Mouse (Mus musculus) hindbrain, embryonic 12.5 days (tissue): ENCODE measurements around the gene Npepl1. TPM values are rescaled to one million over a fixed set of nuclear protein-coding genes. Genes with fewer than 3 reads are reported as not detected.

Experiments used
- ATAC-seq: fragments of 200-750 bp; cut with Nextera tagmentation; 2 replicates; pipeline ENCODE4 v1.8.0; 2017; ENCODE audit warnings: moderate TSS enrichment; ENCODE audit not compliant: low FRiP score
- H3K27ac ChIP-seq: fragments of 300-500 bp; sonication (generic); 2 replicates; pipeline ENCODE4 v1.5.1; 2016; ENCODE audit warnings: mild to moderate bottlenecking
- H3K27me3 ChIP-seq: fragments of 300-500 bp; sonication (generic); 2 replicates; pipeline ENCODE4 v1.6.1; 2016; ENCODE audit warnings: mild to moderate bottlenecking
- H3K36me3 ChIP-seq: fragments of 300-500 bp; sonication (generic); 2 replicates; pipeline ENCODE4 v1.6.1; 2016; ENCODE audit warnings: mild to moderate bottlenecking
- H3K4me1 ChIP-seq: fragments of 300-500 bp; sonication (generic); 2 replicates; pipeline ENCODE4 v1.6.1; 2016
- H3K4me2 ChIP-seq: fragments of 300-500 bp; sonication (generic); replicated peaks from 2 replicates; pipeline ENCODE4 v1.6.1; 2016; ENCODE audit warnings: mild to moderate bottlenecking
- H3K4me3 ChIP-seq: fragments of 300-500 bp; sonication (generic); 2 replicates; pipeline ENCODE4 v1.5.1; 2016; ENCODE audit warnings: mild to moderate bottlenecking
- H3K9ac ChIP-seq: fragments of 300-500 bp; sonication (generic); 2 replicates; pipeline ENCODE4 v1.6.1; 2016; ENCODE audit warnings: mild to moderate bottlenecking, moderate library complexity
- H3K9me3 ChIP-seq: fragments of 300-500 bp; sonication (generic); replicated peaks from 2 replicates; pipeline ENCODE4 v1.6.1; 2016; ENCODE audit warnings: mild to moderate bottlenecking
- WGBS: fragments of 180-500 bp; shearing (Covaris S2); methylation state at CpG from one replicate; pipeline ENCODE4 v1.1.7; 2016; 5-methylcytosine and 5-hydroxymethylcytosine counted together
- polyA plus RNA-seq: library from polyadenylated mRNA; unstranded; fragments of >200 nt; fragmentation: Nextera tagmentation; extraction: Ambion mirVana; gene quantifications from 2 replicates; pipeline ENCODE4 v1.2.1, GENCODE M21; 2016

The Npepl1 gene
- polyA plus RNA-seq: 27.0 and 29.0 TPM in 2 replicates

DNA sequence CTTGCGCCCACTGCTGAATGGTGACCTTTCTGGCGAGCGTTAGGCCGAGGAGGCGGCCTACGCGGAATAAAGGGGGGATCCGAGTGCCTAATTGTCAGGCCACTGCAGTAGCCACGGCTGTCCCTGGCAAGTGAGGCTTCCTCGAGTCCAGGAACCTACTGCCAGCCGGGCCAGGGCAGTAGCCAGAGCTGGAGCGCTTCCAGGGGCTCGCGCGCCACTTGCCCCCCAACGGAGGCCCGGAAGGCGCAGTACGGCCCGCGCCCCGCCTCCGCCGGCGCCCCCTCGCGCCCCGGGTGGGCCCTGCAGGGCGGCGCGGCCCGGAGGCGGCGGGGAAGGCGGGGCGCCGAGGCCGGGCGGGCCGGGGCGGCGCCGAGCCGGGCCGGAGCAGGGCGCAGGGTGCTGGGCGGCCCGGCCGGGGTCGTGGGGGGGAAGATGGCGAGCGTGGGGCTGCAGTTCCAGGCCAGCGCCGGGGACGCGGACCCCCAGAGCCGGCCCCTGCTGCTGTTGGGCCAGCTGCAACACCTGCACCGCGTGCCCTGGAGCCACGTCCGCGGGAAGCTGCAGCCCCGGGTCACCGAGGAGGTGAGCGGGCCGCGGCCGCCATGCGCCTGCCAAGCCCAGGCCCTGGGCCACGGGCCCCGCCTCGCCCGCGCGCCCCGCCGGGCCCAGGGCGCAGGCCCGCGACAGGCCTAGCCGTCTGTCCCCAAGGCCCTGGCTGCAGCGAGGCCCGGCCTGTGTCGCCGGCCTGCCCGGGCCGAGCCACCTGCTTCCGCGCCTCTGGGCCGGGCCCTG, at the start of gene Npepl1:
Npepl1 (plus strand) TSS at position 359 of the 792 bp plus-strand sequence.
- Histone ChIP-seq H3K9ac (peak within 1 kb of the TSS; percentile 79), H3K4me3 (peak within 1 kb of the TSS; percentile 47), H3K27ac (peak within 1 kb of the TSS; percentile 46; the same call in 1 of the 2 replicates), H3K36me3 (peaks cover 7% of the 10 kb centered on the region; the same call in 1 of the 2 replicates), H3K27me3 (no peaks in the 10 kb centered on the region; the same call in 1 of the 2 replicates), H3K4me2 (peak within 1 kb of the TSS; percentile 73), H3K9me3 (no peaks in the 10 kb centered on the region), H3K4me1 (peaks cover 20% of the 10 kb centered on the region)
- ATAC-seq: peak; percentile 87
- 2% methylated on average over 77 of the region's 90 CpGs for WGBS

DNA sequence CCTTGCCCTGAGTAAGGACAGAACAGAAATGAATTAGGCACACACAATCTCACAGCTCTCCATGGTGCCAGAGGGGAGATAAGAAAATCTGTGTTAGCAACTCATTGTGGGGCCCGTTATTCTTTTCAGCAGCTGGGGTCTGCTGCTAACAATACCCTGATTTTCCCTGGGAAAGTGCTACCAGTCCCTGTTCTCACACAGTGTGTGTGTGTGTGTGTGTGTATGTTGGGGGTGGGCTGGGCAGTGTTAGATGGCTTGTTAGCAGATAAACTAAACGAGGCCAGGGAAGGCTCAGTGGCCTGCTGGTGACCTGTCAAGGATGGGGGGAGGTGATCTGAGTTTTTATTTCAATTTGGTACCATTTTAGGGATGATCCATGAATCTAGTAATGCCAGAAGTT, 48.9 kb upstream of the Npepl1 start:
- Histone ChIP-seq H3K27ac (peak overlapping the region; percentile 12; the same call in 1 of the 2 replicates), H3K27me3 (no peaks in the 10 kb centered on the region), H3K4me3 (no peak overlapping the region), H3K9ac (no peak overlapping the region), H3K4me1 (peaks cover 3% of the 10 kb centered on the region), H3K4me2 (no peak overlapping the region), H3K36me3 (no peaks in the 10 kb centered on the region), H3K9me3 (0 out of 2 replicates have a peak, but pooled peaks cover 3% of the 10 kb centered on the region)
- WGBS: 9% methylated on average over 2 of the region's 2 CpGs
- peak; percentile 67; the same call in 1 of the 2 replicates for ATAC-seq

DNA sequence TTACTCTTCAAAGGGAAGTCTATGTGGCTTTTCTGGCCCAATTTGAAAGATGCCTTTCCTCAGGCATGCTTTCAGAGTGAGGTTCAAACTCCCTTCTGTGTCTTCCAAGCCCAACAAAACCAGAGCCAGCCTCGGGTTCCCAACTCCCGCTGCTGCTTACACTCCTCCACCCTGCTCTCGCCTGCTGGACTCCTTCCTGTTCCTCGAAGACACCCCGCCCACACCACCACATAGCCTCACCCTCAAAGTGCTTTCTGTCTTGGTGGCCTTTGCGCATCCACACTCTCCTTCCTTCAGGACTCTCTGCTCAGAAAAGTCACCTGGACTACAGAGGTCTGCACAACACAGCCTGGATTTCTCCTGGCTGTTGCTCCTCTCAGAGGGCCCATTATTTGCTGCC, 47.1 kb upstream of the Npepl1 start:
- Histone ChIP-seq H3K4me2 (no peak overlapping the region), H3K27ac (peak overlapping the region; percentile 12; the same call in 1 of the 2 replicates), H3K4me1 (peaks cover 3% of the 10 kb centered on the region), H3K27me3 (no peaks in the 10 kb centered on the region), H3K4me3 (no peak overlapping the region), H3K9me3 (no peaks in the 10 kb centered on the region), H3K9ac (no peak overlapping the region), H3K36me3 (no peaks in the 10 kb centered on the region)
- 77% methylated on average over 6 of the region's 6 CpGs for WGBS
- no peak for ATAC-seq

DNA sequence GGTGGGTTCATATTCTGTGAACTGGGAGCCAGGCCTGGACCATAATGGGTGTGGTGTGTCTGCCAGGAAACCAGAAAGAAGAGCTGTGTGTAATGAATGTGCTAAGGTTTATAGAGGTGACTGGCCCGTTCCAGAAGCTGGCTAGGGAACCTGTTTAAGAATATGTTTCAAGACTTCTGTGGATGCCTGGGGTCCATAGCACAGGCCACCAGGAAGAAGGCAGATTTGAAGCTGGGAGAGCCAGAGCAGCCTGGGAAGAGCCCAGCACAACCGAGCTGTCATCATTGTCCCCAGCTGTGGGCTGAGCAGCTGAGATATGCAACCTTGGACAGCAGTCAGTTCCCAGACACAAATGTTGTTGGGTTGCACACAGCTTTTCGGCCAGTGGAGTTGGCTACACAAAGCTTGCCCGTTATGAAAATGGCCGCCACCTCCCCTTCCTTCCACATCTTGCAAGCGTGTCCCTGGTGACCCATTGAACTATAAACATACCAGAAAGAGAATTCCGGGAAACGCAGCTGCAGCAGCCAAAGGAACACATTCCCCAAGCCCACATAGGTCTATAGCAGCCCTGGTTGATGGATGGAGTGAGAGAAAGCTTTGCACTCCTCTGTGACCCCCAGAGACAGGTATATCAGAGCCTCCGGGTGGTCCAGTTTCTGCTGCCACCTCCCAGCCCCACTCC, 46.5 kb upstream of the Npepl1 start:
- ATAC-seq: no peak
- WGBS: 71% methylated on average over 9 of the region's 9 CpGs

DNA sequence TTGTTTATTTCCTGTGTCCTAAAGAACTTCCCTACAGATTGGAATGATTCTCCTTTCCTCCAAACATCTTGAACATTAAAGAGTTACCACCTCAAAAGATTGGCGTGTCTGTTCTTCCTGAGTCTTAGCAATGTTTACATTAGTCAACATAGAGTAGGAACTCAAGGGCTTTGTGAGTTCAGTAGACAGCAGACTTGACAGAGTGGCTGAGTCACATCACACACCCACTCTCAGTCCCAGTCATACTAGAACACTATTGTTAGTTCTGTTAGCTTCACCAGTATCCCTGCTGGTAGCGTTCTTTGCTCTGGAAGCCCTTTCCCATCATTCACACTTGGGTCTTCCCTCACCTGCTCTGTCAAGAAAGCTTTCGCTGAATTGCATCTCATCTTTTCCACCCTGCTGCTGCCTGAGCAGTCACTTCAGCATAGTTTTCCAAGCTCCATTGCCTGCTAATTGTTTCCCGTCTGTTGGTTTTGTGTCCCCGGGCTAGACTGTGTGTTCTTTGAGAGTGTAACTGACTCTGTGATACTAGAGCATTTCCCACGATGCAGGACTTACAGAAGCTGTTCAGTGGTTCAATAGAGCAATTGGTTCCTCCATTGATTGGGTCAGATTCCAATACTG, 42.2 kb upstream of the Npepl1 start:
- Histone ChIP-seq H3K9me3 (no peaks in the 10 kb centered on the region), H3K36me3 (no peaks in the 10 kb centered on the region), H3K4me2 (no peak overlapping the region), H3K9ac (no peak overlapping the region), H3K27me3 (peaks cover 2% of the 10 kb centered on the region; the same call in 1 of the 2 replicates), H3K27ac (no peak overlapping the region), H3K4me1 (peaks cover 2% of the 10 kb centered on the region; the same call in 1 of the 2 replicates), H3K4me3 (no peak overlapping the region)
- ATAC-seq: no peak
- 76% methylated on average over 6 of the region's 6 CpGs for WGBS

More for the DNA sequence above, 46.5 kb upstream of the Npepl1 start:
- no peaks in the 10 kb centered on the region for H3K9me3 ChIP-seq
- H3K4me1 ChIP-seq: peaks cover 3% of the 10 kb centered on the region
- no peak overlapping the region for H3K9ac ChIP-seq
- H3K27me3 ChIP-seq: no peaks in the 10 kb centered on the region
- no peaks in the 10 kb centered on the region for H3K36me3 ChIP-seq
- no peak overlapping the region for H3K4me3 ChIP-seq
- H3K27ac ChIP-seq: peak overlapping the region; percentile 12; the same call in 1 of the 2 replicates
- H3K4me2 ChIP-seq: no peak overlapping the region

DNA sequence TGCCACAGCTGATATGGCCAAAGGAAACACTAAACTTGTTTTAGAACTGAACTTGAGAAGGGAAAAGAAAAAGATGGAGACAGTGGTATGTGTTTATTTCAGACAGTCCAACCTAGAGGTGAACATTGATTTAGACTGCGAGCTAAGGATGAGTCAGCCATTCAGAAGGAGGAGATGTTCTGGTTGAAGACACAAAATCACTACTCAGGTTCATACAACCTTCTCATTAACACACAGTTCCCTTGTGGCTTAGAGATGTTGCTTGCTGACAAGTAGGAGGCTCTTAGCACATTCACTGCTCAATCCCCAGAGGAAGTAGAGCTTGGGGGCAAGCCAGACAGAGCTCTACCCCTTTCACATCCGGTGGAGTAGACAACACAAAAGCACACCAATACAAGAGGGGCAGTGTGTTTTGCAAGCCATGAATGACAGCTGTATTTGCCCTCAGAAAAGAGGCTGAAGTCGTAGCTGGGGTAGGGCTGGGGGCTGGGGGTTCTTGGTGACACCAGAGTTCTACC, 40.6 kb upstream of the Npepl1 start:
- Histone ChIP-seq H3K36me3 (no peaks in the 10 kb centered on the region), H3K27ac (no peak overlapping the region), H3K9me3 (no peaks in the 10 kb centered on the region), H3K4me2 (no peak overlapping the region), H3K27me3 (peaks cover 2% of the 10 kb centered on the region; the same call in 1 of the 2 replicates), H3K9ac (no peak overlapping the region), H3K4me3 (no peak overlapping the region), H3K4me1 (peaks cover 11% of the 10 kb centered on the region)
- 72% methylated on average over 3 of the region's 3 CpGs for WGBS
- ATAC-seq: no peak

DNA sequence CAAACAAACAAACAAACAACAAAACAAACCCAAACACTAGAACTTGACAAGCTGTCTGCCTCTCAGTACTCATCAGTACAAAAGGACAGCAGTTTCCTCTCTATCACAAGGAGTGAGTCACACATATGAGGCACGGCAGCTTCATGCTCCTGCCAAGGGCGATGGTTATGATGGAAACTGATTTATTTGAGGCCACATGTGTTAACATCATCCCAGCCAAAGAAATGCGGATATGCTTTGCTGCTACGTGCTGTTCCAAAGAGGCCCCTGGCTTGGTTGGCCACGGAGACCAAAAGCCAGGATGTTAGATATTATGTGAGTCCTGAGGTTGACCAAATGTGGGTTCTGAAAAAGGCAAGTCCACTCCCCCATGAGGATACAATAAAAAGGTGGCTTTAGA, 38.7 kb upstream of the Npepl1 start:
- Histone ChIP-seq H3K27me3 (peaks cover 2% of the 10 kb centered on the region; the same call in 1 of the 2 replicates), H3K9ac (no peak overlapping the region), H3K36me3 (no peaks in the 10 kb centered on the region), H3K9me3 (no peaks in the 10 kb centered on the region), H3K4me1 (peaks cover 20% of the 10 kb centered on the region), H3K27ac (no peak overlapping the region), H3K4me3 (no peak overlapping the region), H3K4me2 (no peak overlapping the region)
- WGBS: 91% methylated on average over 5 of the region's 5 CpGs
- ATAC-seq: no peak

DNA sequence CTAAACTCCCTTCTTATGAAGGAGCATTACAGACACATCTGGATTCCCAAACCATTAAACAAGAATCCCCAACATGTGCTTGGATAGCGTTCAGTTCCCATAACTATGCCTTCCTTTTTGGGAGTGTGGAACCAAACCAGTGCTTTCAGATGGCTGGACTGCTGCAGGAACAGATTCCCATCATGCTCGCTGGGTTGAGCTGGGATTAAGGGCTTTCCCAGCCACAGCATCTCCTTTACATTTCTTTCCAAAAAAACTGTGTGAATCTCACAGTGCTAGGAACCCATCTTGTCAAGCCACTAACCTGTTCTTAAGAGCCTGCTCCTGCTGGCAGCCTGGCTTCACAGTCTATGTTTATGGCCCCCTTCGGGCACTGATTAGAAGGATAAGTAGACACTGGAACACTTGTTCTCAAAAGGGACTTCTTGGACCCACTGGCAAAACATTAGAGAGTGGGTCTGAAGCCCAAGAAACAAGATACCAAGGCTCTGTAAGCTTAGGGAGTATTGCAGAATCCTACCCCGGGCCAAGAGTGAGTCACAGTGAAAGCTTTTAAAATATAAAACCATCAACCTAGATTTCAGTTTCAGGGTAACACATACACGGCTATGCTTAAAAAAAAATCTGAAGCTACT, 36.9 kb upstream of the Npepl1 start:
- no peak for ATAC-seq
- WGBS: 78% methylated on average over 5 of the region's 5 CpGs
- H3K4me2 ChIP-seq: no peak overlapping the region
- peaks cover 37% of the 10 kb centered on the region for H3K4me1 ChIP-seq
- H3K36me3 ChIP-seq: no peaks in the 10 kb centered on the region
- no peak overlapping the region for H3K4me3 ChIP-seq
- no peak overlapping the region; the same call in 1 of the 2 replicates for H3K9ac ChIP-seq
- peak overlapping the region; percentile 93; the same call in 1 of the 2 replicates for H3K27ac ChIP-seq
- peaks cover 2% of the 10 kb centered on the region; the same call in 1 of the 2 replicates for H3K27me3 ChIP-seq
- H3K9me3 ChIP-seq: no peaks in the 10 kb centered on the region

DNA sequence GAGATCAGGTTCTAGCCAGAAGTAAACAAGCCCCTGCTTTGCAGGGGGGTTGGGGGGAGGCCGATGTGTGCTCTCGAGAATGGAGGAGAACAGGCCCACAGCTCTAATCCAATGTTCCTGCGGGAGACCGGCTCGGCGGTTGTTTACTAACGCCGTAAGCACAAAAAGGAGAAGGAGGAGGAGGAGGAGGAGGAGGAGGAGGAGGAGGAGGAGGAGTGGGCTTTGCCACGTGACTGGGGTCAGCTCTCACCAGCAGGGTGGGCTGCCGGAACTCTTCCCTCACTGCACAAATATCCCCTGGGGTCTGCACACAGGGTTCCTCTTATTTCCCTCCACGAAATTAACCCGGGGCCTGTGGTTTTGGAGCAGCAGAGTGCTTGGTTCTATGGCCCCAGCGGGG, 35.5 kb upstream of the Npepl1 start:
- WGBS: 0% methylated on average over 7 of the region's 13 CpGs
- Histone ChIP-seq H3K4me3 (peak overlapping the region; percentile 75), H3K9ac (peak overlapping the region; percentile 55), H3K9me3 (no peaks in the 10 kb centered on the region), H3K4me2 (peak overlapping the region; percentile 91), H3K36me3 (no peaks in the 10 kb centered on the region), H3K4me1 (peaks cover 39% of the 10 kb centered on the region), H3K27ac (peak overlapping the region; percentile 93), H3K27me3 (peaks cover 2% of the 10 kb centered on the region; the same call in 1 of the 2 replicates)
- peak; percentile 25 for ATAC-seq

DNA sequence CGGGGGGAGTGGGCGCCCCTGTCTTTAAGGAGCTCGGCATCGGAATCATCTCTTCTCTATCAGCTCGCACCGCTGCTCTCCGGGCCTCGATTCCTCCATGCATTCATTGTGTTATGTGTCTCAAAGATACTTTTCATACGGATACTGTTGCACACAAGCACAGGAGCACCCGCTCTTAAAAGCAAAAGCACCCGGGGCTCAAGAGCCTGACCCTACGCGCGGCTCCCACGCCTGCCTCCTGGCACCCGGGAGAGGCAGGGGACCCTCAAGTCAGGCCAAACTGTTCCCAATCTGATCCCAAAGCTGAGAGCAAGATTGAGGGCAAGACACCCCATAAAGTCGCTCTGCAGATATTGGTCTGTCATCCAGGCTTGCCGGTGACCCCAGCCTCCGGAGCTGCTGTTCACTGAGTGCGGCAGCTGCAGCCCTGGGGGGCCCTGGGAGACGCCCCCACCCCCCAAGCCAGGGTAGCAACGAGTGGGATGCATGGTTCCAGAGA, 35.0 kb upstream of the Npepl1 start:
- H3K9ac ChIP-seq: peak overlapping the region; percentile 55
- no peak; the same call in 1 of the 2 replicates for ATAC-seq
- WGBS: under 1% methylated on average over 22 of the region's 22 CpGs
- peak overlapping the region; percentile 75 for H3K4me3 ChIP-seq
- no peaks in the 10 kb centered on the region for H3K9me3 ChIP-seq
- H3K4me2 ChIP-seq: peak overlapping the region; percentile 91
- H3K27me3 ChIP-seq: peaks cover 2% of the 10 kb centered on the region; the same call in 1 of the 2 replicates
- peak overlapping the region; percentile 93 for H3K27ac ChIP-seq
- no peaks in the 10 kb centered on the region for H3K36me3 ChIP-seq
- H3K4me1 ChIP-seq: peaks cover 39% of the 10 kb centered on the region

DNA sequence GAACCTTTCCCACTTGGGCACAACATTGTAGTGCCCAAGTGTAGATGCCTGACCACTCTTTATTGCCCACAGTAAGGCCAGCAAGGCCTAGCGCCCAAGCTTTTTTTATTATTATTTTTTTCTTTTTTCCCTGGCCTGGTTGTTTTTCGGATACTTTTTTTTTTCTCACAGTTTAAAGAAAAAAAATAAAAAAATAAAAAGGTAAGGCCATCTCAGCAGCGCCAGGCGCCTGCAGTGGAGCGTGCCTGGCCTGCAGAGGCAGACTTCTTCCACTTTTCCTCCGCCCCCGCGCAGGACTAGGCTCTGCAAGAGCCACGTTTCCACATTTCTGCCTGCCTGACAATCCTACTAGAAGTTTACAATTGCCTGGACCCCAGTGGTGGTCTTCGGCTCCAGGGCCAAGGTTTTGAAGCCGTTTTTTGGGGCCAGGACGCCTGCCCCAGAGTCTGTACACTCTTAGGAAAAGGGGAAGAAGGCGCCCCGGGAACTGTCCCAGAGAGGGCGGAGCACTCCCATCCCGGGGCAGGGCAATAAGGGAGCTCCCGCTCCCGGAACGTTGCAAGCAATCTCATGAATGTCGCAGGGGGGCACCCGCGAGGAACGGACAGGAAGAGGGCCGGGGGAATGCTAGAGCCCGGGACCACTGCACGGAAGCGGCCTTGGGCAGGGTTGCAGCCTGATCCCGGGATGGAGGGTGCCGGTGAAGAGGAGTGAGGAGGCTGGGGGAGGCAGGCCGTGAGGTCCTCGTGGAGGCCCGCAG, 34.3 kb upstream of the Npepl1 start, which contains the start of gene Stx16:
Stx16 (plus strand) TSS at position 636 of the 760 bp plus-strand sequence.
- Histone ChIP-seq H3K9ac (peak within 1 kb of the TSS; percentile 71), H3K9me3 (no peaks in the 10 kb centered on the region), H3K27ac (peak within 1 kb of the TSS; percentile 93), H3K4me3 (peak within 1 kb of the TSS; percentile 75), H3K4me1 (peaks cover 46% of the 10 kb centered on the region), H3K27me3 (no peaks in the 10 kb centered on the region), H3K4me2 (peak within 1 kb of the TSS; percentile 91), H3K36me3 (no peaks in the 10 kb centered on the region)
- ATAC-seq: peak; percentile 90
- under 1% methylated on average over 32 of the region's 32 CpGs for WGBS
